Mouse (Mus musculus): ENCODE data around the gene Ddx10.
A peak's percentile ranks its signal among the peaks of the same experiment; 100 is the strongest.

Ddx10 gene

GRCm38 (mm10) chr9:53247953-53248397, at the start of gene Ddx10:
Ddx10 (minus strand) TSS chr9:53248053.
- peak; percentile 99 for DNase-seq (ENCODE audit: low spot score)

GRCm38 (mm10) chr9:53292833-53293232, 45.0 kb upstream of the Ddx10 start:
- no peak for DNase-seq (ENCODE audit: low spot score)

GRCm38 (mm10) chr9:53290006-53290405, 42.2 kb upstream of the Ddx10 start:
- DNase-seq (ENCODE audit: low spot score): no peak

- DNase-seq (ENCODE audit: low spot score): no peak
Observed at GRCm38 (mm10) chr9:53286793-53287192, 38.9 kb upstream of the Ddx10 start.

GRCm38 (mm10) chr9:53278997-53279396, 31.1 kb upstream of the Ddx10 start:
- no peak for DNase-seq (ENCODE audit: low spot score)

GRCm38 (mm10) chr9:53276381-53276780, 28.5 kb upstream of the Ddx10 start:
- DNase-seq (ENCODE audit: low spot score): no peak

GRCm38 (mm10) chr9:53272714-53273113, 24.9 kb upstream of the Ddx10 start:
- DNase-seq (ENCODE audit: low spot score): no peak

- no peak for DNase-seq (ENCODE audit: low spot score)
Observed at GRCm38 (mm10) chr9:53272207-53272606, 24.4 kb upstream of the Ddx10 start.

- no peak for DNase-seq (ENCODE audit: low spot score)
Observed at GRCm38 (mm10) chr9:53271281-53272022, 23.6 kb upstream of the Ddx10 start.

GRCm38 (mm10) chr9:53269466-53269755, 21.6 kb upstream of the Ddx10 start:
- DNase-seq (ENCODE audit: low spot score): no peak

GRCm38 (mm10) chr9:53268731-53269465, 21.0 kb upstream of the Ddx10 start:
- no peak for DNase-seq (ENCODE audit: low spot score)

- DNase-seq (ENCODE audit: low spot score): no peak
Observed at GRCm38 (mm10) chr9:53268036-53268435, 20.2 kb upstream of the Ddx10 start.

GRCm38 (mm10) chr9:53265589-53265988, 17.7 kb upstream of the Ddx10 start:
- no peak for DNase-seq (ENCODE audit: low spot score)

GRCm38 (mm10) chr9:53264387-53264786, 16.5 kb upstream of the Ddx10 start:
- no peak for DNase-seq (ENCODE audit: low spot score)

GRCm38 (mm10) chr9:53258199-53258598, 10.3 kb upstream of the Ddx10 start:
- DNase-seq (ENCODE audit: low spot score): no peak

GRCm38 (mm10) chr9:53257772-53258171, 9.9 kb upstream of the Ddx10 start:
- no peak for DNase-seq (ENCODE audit: low spot score)

GRCm38 (mm10) chr9:53256690-53257305, 8.9 kb upstream of the Ddx10 start:
- DNase-seq (ENCODE audit: low spot score): peak; percentile 8

GRCm38 (mm10) chr9:53254368-53254767, 6.5 kb upstream of the Ddx10 start:
- peak; percentile 82 for DNase-seq (ENCODE audit: low spot score)

- no peak for DNase-seq (ENCODE audit: low spot score)
Observed at GRCm38 (mm10) chr9:53247516-53247915, 337 bp downstream of the Ddx10 start.

- DNase-seq (ENCODE audit: low spot score): peak; percentile 41
Observed at GRCm38 (mm10) chr9:53218181-53218580, 29.7 kb downstream of the Ddx10 start.

GRCm38 (mm10) chr9:53208283-53208682, 39.6 kb downstream of the Ddx10 start:
- no peak for DNase-seq (ENCODE audit: low spot score)

- DNase-seq (ENCODE audit: low spot score): no peak
Observed at GRCm38 (mm10) chr9:53174590-53174989, 73.3 kb downstream of the Ddx10 start.

GRCm38 (mm10) chr9:53173258-53173657, 74.6 kb downstream of the Ddx10 start:
- no peak for DNase-seq (ENCODE audit: low spot score)

Measured in layer of hippocampus, adult 11-12 months (tissue).